Mouse (Mus musculus): ENCODE measurements around the gene 1500009C09Rik. TPM values are rescaled to one million over a fixed set of nuclear protein-coding genes. Genes with fewer than 3 reads are reported as not detected.

1500009C09Rik gene
- 125 TPM for polyA plus RNA-seq (2015; fragmentation: Illumina TruSeq; extraction: RNeasy Lipid Tissue Mini Kit (QIAGEN cat#74804); ENCODE audit: low read depth, low replicate concordance)

DNA sequence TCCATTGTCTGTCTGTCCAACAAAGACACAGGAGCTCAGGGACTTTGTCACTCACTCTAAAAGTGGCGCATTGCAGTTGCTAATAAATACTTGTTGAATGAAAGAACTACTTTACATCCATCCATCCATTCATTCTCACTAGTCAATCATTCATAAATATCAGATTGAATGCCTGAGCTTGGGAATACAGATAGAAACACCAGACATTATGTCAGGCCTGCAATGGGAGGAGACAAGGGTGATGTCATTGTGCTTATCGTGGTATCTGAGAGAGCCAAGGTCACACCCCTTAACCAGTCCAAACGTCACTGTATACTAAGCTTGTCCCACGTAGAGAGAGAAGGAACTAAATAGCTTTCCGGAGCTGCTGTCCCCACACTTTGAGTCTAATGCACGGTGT, at the start of gene 1500009C09Rik:
TSS of gene 1500009C09Rik (plus strand) at position 301 of the 400 bp plus-strand sequence.

GRCm38 (mm10) chr15:82212752-82213063, 39.5 kb upstream of the 1500009C09Rik start, which contains the start of gene Shisa8:
TSS of gene Shisa8 (minus strand) at chr15:82212815.

DNA sequence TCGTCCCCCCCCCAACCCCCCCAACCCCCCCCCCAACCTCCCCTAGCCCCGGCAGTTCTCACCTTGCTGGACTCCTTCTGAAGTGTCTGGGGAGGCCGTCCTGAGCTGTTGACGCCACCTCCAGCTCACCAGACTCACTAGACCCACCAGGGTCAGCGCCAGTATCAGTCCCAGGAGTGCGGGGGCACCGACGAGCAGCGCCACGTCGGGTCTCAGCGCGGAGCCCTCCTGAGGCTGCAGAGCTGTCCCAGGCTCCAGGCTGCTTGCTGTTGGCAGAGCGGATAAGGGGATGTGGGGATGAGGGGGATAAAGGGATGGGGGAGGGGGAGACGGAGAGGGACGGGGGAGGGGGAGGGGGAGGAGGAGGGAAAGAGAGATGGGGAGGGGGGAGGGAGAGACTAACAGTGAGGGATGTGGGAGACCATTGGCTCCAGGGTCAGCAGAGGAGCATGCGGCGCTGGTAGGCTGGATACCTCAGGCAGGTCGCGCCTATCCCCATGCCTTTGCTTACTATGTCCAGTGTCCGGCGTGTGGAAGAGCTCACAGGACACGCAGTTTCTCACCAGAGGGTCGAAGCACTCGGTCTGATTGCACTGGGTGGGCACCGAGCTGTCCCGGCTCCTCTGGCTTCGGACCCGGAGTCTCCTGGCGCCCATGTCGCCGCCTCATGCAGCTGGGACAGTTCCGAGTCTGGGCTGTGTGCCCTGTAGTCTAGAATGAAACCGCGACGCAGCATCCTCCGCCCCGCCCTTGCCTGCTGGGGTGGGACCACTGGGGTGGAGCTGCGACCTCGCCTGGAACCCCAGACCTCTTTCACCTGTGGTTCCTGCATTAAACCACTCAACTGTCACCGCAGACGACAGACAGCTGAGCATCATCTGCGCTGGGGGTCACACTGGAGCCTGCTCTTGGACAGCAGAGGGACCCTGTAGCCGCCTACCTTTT, 28.3 kb upstream of the 1500009C09Rik start, which contains the start of gene Tnfrsf13c:
TSS of gene Tnfrsf13c (minus strand) at position 713 of the 945 bp plus-strand sequence.

DNA sequence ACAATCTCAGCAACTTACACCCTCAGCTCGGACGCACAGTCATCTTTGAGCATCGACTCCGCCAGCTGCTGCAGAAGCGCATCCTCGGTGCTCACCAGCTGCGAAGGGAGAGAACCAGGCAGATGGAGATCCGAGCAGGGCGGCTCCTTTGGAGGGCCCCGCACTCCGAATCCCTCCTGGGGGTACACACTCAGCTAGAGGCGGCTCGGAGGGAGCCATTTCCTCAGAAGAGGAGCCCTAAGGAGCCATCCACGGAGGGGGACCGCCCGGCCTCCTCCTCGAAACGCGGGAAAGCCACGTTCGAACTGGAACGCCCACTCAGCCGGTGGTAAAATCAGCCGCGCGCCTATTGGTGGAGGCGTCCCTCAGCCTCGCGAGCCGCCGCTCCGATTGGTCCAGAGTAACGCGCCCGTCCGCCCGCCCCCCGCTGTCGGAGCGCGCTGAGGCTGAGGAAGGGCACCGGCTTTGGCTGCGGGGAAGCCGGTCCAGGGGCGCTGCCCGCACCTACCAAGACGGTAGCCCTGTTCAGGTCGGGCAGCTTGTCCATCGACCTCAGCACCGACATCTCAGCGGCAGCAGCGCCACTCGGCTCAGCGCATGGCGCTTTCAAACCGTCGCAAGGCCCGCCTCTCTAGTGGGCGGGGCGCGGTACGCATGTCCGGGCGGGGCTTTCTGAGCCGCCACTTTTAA, 7.9 kb upstream of the 1500009C09Rik start, which contains the start of gene Cenpm:
TSS of gene Cenpm (minus strand) at position 634 of the 690 bp plus-strand sequence.

DNA sequence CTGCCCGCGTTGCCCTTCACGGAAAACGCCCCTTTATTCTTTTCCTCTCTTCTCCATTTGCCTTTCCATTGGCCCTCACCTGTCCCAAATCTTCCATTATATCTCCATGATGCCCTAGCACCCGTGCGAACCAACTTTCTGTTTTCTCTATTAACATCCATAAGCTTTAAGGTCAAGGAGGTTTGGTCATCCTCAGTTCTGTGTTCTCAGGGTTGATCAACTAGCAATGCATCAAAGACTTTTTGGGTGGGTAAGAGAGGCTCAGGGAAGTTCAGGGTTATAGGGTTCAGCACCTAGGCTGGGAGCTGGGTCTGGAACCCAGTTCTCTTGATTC, 22.4 kb downstream of the 1500009C09Rik start, which contains the start of gene Sept3:
TSS of gene Sept3 (plus strand) at position 301 of the 334 bp plus-strand sequence.

GRCm38 (mm10) chr15:82298764-82299561, 46.8 kb downstream of the 1500009C09Rik start, which contains the start of gene Wbp2nl:
TSS of gene Wbp2nl (plus strand) at chr15:82298954.

Other genes with a start within 250 kb of the 1500009C09Rik start
- 118 TPM for gene Desi1, start 218.5 kb upstream of the 1500009C09Rik start, polyA plus RNA-seq (2015; fragmentation: Illumina TruSeq; extraction: RNeasy Lipid Tissue Mini Kit (QIAGEN cat#74804); ENCODE audit: low read depth, low replicate concordance)
- gene Snu13, start 204.8 kb upstream of the 1500009C09Rik start, polyA plus RNA-seq (2015; fragmentation: Illumina TruSeq; extraction: RNeasy Lipid Tissue Mini Kit (QIAGEN cat#74804); ENCODE audit: low read depth, low replicate concordance), result 244 TPM
- not detected for gene 4930407I10Rik, start 193.2 kb upstream of the 1500009C09Rik start, polyA plus RNA-seq (2015; fragmentation: Illumina TruSeq; extraction: RNeasy Lipid Tissue Mini Kit (QIAGEN cat#74804); ENCODE audit: low read depth, low replicate concordance)
- gene Mei1, start 182.4 kb upstream of the 1500009C09Rik start, polyA plus RNA-seq (2015; fragmentation: Illumina TruSeq; extraction: RNeasy Lipid Tissue Mini Kit (QIAGEN cat#74804); ENCODE audit: low read depth, low replicate concordance), result 2.7 TPM
- gene Ccdc134, start 124.5 kb upstream of the 1500009C09Rik start, polyA plus RNA-seq (2015; fragmentation: Illumina TruSeq; extraction: RNeasy Lipid Tissue Mini Kit (QIAGEN cat#74804); ENCODE audit: low read depth, low replicate concordance), result 12.6 TPM
- gene Srebf2, start 105.2 kb upstream of the 1500009C09Rik start, polyA plus RNA-seq (2015; fragmentation: Illumina TruSeq; extraction: RNeasy Lipid Tissue Mini Kit (QIAGEN cat#74804); ENCODE audit: low read depth, low replicate concordance), result 117 TPM
- gene Shisa8, start 39.6 kb upstream of the 1500009C09Rik start, polyA plus RNA-seq (2015; fragmentation: Illumina TruSeq; extraction: RNeasy Lipid Tissue Mini Kit (QIAGEN cat#74804); ENCODE audit: low read depth, low replicate concordance), result 1.4 TPM
- gene Tnfrsf13c, start 28.0 kb upstream of the 1500009C09Rik start, polyA plus RNA-seq (2015; fragmentation: Illumina TruSeq; extraction: RNeasy Lipid Tissue Mini Kit (QIAGEN cat#74804); ENCODE audit: low read depth, low replicate concordance), result 0.34 TPM
- 3.3 TPM for gene Cenpm, start 7.6 kb upstream of the 1500009C09Rik start, polyA plus RNA-seq (2015; fragmentation: Illumina TruSeq; extraction: RNeasy Lipid Tissue Mini Kit (QIAGEN cat#74804); ENCODE audit: low read depth, low replicate concordance)
- gene Sept3, start 22.5 kb downstream of the 1500009C09Rik start, polyA plus RNA-seq (2015; fragmentation: Illumina TruSeq; extraction: RNeasy Lipid Tissue Mini Kit (QIAGEN cat#74804); ENCODE audit: low read depth, low replicate concordance), result 440 TPM
- gene Wbp2nl, start 46.6 kb downstream of the 1500009C09Rik start, polyA plus RNA-seq (2015; fragmentation: Illumina TruSeq; extraction: RNeasy Lipid Tissue Mini Kit (QIAGEN cat#74804); ENCODE audit: low read depth, low replicate concordance), result not detected
- 30.5 TPM for gene Naga, start 86.5 kb downstream of the 1500009C09Rik start, polyA plus RNA-seq (2015; fragmentation: Illumina TruSeq; extraction: RNeasy Lipid Tissue Mini Kit (QIAGEN cat#74804); ENCODE audit: low read depth, low replicate concordance)
- gene Pheta2, start 86.5 kb downstream of the 1500009C09Rik start, polyA plus RNA-seq (2015; fragmentation: Illumina TruSeq; extraction: RNeasy Lipid Tissue Mini Kit (QIAGEN cat#74804); ENCODE audit: low read depth, low replicate concordance), result 0.82 TPM
- gene Smdt1, start 86.6 kb downstream of the 1500009C09Rik start, polyA plus RNA-seq (2015; fragmentation: Illumina TruSeq; extraction: RNeasy Lipid Tissue Mini Kit (QIAGEN cat#74804); ENCODE audit: low read depth, low replicate concordance), result 261 TPM
- 395 TPM for gene Ndufa6, start 101.9 kb downstream of the 1500009C09Rik start, polyA plus RNA-seq (2015; fragmentation: Illumina TruSeq; extraction: RNeasy Lipid Tissue Mini Kit (QIAGEN cat#74804); ENCODE audit: low read depth, low replicate concordance)
- 23.5 TPM for gene Cyp2d22, start 127.9 kb downstream of the 1500009C09Rik start, polyA plus RNA-seq (2015; fragmentation: Illumina TruSeq; extraction: RNeasy Lipid Tissue Mini Kit (QIAGEN cat#74804); ENCODE audit: low read depth, low replicate concordance)
- gene Cyp2d11, start 141.6 kb downstream of the 1500009C09Rik start, polyA plus RNA-seq (2015; fragmentation: Illumina TruSeq; extraction: RNeasy Lipid Tissue Mini Kit (QIAGEN cat#74804); ENCODE audit: low read depth, low replicate concordance), result not detected
- not detected for gene Cyp2d10, start 154.8 kb downstream of the 1500009C09Rik start, polyA plus RNA-seq (2015; fragmentation: Illumina TruSeq; extraction: RNeasy Lipid Tissue Mini Kit (QIAGEN cat#74804); ENCODE audit: low read depth, low replicate concordance)
- gene Cyp2d9, start 181.0 kb downstream of the 1500009C09Rik start, polyA plus RNA-seq (2015; fragmentation: Illumina TruSeq; extraction: RNeasy Lipid Tissue Mini Kit (QIAGEN cat#74804); ENCODE audit: low read depth, low replicate concordance), result not detected